Mouse (Mus musculus): ENCODE data around the gene Cd52. TPM values are rescaled to one million over a fixed set of nuclear protein-coding genes. Genes with fewer than 3 reads are reported as not detected.

Gene Cd52
- total RNA-seq, 2 experiments from 2014 or later: 1.4 to 2.7 TPM

DNA sequence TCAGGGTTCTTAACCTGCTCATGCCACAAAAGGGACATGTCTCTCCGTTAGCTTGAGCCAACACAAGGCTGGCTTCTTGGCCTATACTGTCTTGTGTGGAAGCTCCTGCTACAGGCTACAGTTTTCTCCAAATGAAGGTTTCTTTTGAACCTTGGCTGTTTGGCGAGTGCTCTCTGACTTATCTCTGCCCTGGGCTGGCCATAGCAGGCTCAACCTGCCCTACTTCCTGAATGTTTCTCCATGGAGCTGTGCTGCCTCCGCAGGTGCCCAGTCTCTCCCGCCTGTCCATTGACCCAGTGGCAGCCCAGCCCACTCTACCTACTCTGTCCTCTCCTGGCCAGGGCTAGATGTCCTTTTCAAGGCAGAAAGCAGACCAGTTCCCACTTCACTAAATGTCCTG, 26.0 kb upstream of the Cd52 start:
- DNase-seq (ENCODE audit: low spot score in 2 of 2): no peak

DNA sequence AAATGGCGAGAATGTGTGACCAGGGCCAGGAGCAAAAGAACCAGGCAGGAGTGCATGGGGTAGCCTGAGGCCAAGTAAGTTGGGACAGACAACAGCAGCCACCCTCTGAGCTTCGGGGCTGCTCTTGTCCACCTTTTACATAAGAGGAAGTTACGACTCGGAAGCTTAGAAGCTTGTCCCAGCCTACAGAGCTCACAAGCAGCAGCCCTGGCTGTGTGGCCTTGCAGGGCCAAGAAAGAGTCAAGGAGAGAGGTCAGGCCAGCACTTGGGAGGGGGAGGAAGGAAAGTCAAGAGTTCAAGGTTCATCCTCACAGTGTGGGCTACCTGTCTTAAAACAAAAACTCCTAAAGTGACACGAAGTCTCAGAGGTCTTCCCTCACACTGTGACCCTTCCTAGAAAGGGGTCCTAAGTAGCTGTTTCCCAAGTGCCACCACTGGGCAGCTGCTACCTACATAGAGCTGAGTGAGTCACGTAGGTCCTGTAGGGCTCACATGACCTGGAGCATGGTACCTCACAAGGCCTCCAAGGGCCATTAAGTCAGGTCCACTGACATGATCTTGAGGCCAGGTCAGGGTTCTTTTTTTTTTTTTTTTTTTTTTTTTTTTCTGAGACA, 25.4 kb upstream of the Cd52 start:
- DNase-seq (ENCODE audit: low spot score in 2 of 2): no peak
- intact Hi-C loops (cut with DNase I): loop anchor here (10.0 kb wide), 1 partner anchor 85 kb away; no protein-coding TSS in a partner anchor

More for the DNA sequence above, 26.0 kb upstream of the Cd52 start:
- intact Hi-C loops (cut with DNase I): loop anchor here (10.0 kb wide), 1 partner anchor 86 kb away; no protein-coding TSS in a partner anchor

DNA sequence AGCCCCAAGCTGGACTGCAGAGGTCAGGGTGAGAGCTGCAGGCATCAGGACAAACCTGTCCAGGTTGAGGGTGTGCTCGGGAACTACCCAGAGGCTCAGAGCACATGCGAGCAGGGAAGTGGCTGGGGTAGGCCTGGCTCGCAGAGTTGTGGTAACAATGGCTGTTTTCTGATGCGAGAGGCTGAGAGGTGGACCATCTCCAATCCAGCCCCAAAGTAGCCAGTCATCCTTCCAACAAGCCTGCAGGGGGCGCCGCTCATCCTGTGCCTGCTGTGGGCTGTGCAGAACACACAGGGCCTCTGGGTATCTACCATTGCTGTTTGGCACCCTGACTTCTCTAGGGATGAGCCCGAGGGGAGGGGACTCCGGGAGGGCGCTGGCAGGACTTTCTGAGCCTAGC, 24.8 kb upstream of the Cd52 start:
- no peak for DNase-seq (ENCODE audit: low spot score in 2 of 2)
- intact Hi-C loops (cut with DNase I): loop anchor here (10.0 kb wide), 1 partner anchor 85 kb away; no protein-coding TSS in a partner anchor

DNA sequence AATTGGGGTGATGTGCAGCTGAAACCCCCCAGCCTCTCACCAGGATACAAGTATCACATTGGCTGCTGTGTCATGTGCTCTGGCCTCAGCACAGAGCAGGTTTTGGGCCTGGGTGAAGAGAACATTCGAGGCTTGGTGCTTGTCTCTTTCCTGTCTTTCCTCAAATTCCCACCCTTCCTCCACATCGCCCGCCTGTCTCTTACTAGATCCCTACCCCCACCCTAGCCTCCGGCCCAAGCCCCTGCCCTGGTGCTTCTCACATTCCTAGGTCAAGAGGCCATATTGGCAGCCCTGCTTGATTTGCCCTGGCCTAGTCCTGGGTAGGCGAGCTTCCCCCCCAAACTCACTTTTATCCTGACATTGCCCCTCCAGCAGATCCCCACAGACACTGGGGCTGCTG, 24.2 kb upstream of the Cd52 start:
- DNase-seq (ENCODE audit: low spot score in 2 of 2): no peak
- intact Hi-C loops (cut with DNase I): no loop called here

DNA sequence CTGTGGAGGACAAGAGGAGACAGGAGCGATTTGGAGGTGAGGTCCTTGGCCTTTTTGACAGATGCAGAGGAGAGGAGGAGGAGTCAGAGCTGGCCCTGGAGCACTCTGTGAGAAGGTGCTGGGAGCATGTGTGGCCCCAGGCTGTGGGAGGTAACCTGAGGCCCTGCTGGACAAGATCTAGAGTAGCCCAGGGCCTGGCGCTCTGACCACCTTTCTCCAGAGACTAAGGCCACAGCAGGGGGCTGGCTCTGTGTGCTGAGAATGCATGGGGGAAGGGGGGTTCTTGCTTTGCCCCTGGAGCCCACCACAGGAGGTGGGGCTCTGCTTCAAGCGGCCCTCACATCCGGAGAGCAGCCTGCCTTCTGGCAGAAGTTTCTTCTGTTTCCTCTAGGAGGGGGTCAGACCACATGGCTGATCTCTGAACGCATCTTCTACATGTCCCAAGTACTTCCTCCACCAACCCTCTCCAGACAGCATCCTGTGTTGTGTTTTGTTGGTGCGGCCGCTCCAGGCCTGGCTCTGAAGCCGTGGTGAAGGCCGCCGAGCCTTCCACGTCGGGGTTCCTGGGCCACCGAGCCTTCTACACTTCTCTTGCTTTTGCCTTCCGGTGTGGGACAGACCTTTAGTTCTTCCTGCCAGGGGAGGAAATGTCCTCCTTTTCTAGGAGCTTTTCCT, 23.4 kb upstream of the Cd52 start:
- intact Hi-C loops (cut with DNase I): no loop called here
- no peak for DNase-seq (ENCODE audit: low spot score in 2 of 2)

DNA sequence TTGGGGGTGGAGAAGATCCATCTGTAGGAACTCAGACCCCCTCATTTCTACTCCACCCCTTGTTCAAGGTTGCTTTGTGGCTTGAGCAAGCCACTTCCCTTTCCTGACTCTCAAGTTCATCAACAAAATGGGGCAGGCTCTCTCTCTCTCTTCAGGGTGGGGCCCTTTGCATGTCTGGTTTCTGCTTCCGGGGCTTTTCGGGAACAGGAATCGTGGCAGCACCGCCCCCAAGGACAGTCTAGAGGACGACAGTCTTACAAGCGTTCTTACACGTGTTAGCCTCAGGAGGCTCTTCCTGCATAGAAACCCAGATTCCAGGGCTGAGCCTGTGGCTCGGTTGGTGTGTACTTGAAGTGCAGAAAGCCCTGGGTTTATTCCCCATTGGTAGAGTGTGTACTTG, 22.1 kb upstream of the Cd52 start:
- intact Hi-C loops (cut with DNase I): no loop called here
- no peak for DNase-seq (ENCODE audit: low spot score in 2 of 2)

DNA sequence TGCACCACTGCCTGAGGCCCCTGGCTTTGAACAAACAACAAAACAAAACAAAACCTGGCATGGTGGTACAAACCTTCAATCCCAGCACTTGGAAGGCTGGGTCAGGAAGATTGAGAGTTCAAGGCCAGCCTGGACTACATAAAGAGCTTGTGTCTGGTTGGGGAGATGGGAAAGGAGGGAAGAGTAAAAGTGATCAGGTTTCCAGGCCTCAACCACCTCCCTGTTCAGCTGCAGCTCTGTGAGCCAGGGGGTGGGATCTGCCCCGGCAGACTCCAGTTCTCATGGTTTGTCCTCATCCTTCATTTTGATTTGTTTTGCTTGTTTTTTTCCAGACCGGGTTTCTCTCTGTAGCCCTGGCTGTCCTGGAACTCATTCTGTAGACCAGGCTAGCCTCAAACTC, 21.6 kb upstream of the Cd52 start:
- intact Hi-C loops (cut with DNase I): no loop called here
- no peak for DNase-seq (ENCODE audit: low spot score in 2 of 2)

DNA sequence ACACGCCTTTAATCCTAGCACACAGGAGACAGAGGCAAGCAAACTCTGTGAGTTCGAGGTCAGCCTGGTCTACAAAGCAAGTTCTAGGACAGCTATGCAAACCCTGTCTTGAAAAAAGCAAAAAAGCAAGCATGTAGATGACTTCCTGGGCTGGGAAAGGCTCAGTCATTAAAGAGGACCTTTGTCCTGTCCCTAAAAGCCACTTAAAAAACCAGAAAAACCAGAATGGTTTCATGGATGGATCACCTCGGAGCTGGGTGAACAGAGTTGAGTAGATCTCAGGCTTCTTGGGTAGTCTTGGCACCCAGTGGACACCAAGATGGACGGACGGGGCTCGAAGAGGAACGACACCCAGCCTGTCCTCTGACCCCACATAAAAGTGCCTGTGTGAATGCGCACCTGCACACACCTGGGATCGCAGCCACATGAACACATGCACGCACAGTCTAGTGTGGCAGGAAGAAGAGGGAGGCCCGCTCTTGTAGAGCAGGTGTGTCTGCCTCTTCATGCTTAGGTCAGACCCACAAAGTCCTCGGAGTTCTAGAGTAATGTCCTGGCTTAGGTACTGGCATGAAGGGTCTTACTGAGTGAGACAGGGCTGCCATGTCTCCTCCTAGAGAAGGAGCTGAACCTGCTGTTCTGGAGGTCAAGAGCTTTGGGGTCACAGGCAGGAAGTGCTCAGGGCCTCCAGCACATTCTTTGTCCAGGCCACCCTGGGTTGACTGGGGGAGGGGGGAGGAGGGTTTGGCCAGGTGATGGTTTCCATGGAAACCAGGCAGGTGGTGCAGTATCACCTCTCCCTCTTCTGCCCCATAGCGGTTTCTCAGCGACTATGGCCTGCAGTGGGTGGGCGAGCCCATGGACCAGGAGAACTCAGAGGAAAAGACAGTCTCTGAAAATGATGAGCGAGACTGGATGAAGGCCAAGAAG, 20.6 kb upstream of the Cd52 start:
- intact Hi-C loops (cut with DNase I): no loop called here
- no peak for DNase-seq (ENCODE audit: low spot score in 2 of 2)

DNA sequence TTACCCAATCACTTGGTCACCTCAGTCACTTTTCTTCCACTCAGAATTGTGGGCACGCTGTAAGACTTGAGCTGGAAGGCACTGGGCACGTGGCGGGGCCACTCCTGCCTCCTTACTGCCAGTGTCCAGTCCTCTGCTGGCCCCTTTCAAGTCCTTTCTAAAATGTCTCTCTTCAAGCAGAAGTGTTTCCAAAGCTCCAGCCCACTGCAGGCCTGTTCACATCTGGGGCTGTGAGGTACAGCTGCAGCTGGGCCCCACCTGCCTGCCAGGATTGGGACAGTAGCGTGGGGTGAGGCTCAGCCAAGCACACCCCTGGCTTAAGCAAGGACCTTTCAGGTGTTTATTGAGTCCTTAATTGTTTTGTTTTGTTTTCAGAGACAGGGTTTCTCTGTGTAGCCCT, 19.2 kb upstream of the Cd52 start:
- intact Hi-C loops (cut with DNase I): no loop called here

DNA sequence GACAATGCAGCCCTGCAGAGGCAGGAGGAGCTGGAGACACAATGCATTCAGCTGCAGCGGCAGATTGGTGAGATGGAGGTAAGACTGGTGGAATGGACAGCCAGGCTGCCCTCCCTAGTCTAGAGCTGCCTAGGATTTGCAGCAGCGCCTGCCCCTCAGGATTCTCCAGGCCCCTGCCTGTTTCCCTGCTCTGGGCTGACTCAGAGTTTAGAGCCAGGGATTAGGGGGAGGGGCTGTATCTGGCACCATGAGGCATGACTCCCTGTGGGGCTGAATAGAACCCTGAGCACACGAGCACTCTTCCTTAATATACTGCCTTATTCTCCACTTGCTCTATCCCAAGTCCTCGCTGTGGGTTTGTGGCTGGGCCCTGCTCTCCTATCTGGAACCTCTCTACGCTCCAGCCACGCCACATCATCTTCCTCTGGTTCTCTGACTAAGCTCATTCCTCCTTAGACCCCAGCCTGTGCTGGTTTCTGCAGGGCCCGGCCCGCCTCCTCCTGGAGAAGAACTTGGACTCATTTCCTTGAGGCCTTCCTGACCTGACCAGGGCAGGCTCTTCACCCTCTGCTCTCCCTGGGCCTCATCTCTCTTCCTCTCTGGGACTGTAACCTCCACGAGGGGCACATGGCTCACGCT, 18.6 kb upstream of the Cd52 start:
- intact Hi-C loops (cut with DNase I): no loop called here
- DNase-seq (ENCODE audit: low spot score in 2 of 2): no peak

More for the DNA sequence above, 19.2 kb upstream of the Cd52 start:
- DNase-seq (ENCODE audit: low spot score in 2 of 2): no peak

DNA sequence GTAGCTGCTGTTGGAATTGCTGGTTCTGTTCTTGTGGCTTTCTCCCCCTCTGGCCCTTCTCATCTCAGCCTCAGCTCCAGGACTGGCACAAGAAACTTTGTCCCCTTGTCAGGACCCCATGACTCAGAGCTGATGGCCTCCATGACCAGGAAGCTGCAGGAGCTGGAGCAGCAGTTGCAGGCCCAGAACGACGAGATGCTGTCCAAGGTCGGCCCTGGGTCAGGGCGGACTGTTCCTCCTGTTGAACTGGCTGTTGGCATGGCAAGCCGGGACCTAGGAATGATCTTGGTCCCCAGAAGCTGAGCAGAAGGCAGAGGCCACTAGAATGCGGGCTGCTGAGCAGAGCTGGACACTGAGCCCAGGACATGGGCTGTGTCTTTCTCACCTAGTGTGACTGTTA, 17.5 kb upstream of the Cd52 start:
- DNase-seq (ENCODE audit: low spot score in 2 of 2): no peak
- intact Hi-C loops (cut with DNase I): no loop called here

DNA sequence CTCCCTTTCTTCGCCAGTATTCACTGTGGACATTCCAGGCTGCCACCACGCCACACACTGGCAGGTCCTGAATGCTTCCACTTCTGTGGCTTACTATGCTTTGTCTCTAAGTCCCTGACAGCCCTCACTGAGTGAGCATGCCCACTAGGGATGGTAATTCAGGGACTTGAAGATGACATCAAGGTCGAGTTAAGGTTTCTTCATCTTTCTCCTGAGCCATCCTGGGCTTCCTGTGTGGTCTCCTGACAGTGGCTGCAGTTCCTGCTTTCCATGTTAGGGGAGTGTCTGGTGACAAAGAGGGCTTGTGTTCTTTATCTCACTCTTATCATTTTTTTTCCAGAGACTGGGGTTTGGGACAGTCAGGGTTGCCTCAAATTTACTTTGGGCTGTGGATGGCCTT, 15.8 kb upstream of the Cd52 start:
- DNase-seq (ENCODE audit: low spot score in 2 of 2): no peak
- intact Hi-C loops (cut with DNase I): no loop called here

DNA sequence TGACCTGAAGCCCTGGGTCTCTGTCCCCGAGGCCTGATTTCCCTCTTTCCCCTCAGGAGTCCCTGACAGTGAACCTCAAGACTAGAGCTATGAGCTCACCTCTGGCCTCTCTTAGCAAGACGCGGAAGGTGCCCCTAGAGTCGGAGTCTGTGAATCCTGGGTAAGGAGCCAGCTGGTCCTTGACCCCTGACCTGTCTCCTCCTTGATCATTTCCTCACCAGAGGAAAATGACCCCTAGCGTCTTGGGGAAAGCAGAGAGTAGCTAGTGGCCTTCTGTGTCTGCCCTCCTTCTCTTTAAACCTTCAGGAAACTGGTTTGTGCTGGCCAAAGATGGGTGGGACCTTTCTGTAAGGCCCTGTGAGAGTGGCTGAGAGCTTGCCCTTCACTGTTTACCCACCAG, 13.3 kb upstream of the Cd52 start:
- DNase-seq (ENCODE audit: low spot score in 2 of 2): no peak
- intact Hi-C loops (cut with DNase I): no loop called here

DNA sequence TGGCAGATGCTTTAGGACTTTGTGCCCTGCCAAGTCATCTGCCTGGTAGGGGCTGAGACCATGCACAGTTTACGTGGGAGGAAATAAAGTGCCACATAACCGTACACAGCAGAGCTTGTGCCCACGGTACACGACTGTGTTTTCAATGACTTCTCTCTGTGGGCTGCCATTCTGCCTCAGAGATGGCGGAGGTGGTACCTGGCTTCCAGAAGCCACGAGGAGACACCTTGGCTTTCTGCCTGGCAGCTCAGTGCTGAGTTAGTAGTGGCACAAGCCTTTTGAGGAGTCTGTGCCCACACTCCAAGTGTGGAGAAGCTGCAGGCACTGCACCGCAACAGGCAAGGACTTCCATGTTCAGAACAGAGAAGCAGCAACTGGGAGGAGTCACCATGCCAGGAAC, 12.8 kb upstream of the Cd52 start:
- intact Hi-C loops (cut with DNase I): no loop called here
- DNase-seq (ENCODE audit: low spot score in 2 of 2): peak; percentile 68 to 76

DNA sequence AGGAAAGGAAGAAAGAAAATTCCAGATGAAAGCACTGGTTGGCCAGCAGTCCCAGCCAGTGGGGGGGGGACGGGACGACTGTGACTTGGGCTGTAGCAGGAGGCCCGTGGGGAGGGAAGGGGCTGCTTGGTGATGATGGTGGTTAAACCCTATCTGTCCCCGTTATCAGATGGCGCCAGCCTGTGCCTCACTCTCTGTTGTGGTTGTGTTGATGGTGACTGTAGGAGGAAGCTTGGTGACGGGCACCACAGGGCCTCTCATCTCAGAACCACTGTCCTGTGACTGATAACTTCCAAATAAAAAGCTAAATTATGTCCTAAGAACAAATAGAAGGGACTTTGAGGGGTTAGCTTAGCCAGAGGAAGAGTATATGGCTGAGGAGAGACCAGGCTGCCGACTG, 11.2 kb upstream of the Cd52 start:
- intact Hi-C loops (cut with DNase I): no loop called here
- no peak for DNase-seq (ENCODE audit: low spot score in 2 of 2)

DNA sequence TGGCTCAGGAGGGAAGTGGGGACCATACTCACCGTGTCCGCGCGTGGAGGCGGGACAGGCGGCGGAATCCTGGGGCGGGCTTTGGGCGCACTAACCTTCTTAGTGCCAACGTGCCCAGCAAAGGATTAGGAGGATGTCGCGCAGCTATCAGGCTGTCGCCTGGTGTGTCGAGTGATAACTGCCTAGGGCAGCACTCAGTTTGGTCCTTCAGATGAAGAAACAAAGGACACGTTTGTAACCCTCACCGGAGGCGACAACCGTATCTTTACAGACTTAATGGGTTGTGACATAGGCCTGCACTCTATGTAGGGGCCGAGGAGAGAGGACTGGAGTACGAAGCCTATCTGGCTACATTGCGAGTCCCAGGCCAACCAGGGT, 7.8 kb upstream of the Cd52 start:
- intact Hi-C loops (cut with DNase I): no loop called here
- DNase-seq (ENCODE audit: low spot score in 2 of 2): no peak

DNA sequence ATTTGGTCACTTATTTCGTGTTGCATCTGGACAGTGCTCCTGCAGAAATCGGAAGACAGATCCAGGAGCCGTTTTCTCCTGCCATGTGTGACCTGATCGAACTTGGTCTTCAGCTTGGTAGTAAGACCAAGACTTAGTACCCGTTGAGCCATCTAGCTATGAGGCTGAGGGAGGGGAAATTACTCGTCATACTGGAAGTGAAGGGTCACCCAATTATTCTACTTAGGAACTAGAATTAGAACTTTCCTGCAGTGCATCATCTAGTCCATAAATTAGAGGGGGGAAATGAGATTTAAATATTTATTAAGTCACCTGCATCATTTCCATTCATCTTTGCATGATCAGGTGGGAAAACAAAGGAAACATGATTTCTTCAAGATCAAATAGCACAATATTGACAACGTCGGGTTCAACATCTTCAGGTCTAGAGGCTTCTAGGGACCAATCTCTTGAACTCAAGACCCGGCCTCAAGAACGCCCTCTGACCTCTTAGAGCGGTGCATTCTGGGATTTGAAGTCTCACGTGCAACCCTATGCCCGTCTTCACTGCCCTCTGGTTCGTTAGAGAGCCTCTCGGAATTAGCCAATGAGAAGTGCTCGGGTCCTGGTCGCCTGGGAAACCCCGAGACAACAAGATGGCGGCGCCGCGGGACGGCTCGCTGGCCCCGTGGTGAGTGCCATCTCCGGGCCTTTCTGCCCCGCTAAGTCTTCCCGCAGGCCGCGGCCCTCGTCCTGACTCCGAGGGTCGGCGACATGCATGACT, 7.3 kb upstream of the Cd52 start, which contains the start of gene Ubxn11:
Gene Ubxn11, plus strand, starts transcription at position 592 of the 763 bp plus-strand sequence.
- intact Hi-C loops (cut with DNase I): no loop called here
- DNase-seq (ENCODE audit: low spot score in 2 of 2): peak; percentile 91 to 93

DNA sequence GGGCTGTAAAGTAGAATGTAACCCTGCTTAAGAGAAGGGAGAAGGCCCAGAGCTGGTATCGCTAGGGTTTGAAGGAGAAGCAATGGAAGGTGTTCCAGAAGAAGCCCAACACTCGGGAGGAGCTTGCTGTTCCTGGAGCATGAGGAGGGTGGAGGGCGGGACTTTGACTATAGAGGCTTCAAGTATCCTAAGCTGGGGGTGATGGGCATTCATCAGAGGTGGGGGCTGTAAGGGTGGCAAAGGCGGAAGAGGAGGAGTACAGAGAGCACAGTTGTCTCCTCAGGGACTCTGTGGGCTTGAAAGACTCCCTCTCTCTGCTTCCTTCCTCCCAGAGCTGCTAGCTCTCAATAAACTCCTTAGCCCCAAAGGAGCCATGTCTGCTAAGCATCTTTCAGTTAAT, 5.4 kb upstream of the Cd52 start:
- intact Hi-C loops (cut with DNase I): no loop called here
- DNase-seq (ENCODE audit: low spot score in 2 of 2): no peak

DNA sequence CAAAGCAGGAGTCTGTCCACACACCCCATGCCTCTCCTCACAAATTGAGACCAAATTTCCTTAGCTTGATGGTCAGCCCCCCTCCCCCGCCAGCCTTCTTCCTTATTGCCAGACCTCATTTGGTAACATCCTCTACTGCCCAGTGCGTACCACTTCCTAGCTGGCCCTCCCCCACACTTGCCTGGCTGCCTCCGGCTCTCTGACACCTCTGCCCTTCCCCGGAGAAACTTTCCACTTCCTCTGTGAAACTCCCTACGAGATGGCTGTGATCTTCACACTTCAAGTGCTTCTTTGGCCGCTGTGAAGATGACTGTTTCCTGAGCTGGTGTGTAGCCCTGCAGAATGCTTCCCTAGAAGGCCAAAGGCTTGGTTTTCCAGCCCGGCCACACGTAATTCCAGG, 3.7 kb upstream of the Cd52 start:
- intact Hi-C loops (cut with DNase I): no loop called here
- DNase-seq (ENCODE audit: low spot score in 2 of 2): no peak

Measured in left cerebral cortex, postnatal 36 days (tissue).